Mouse (Mus musculus): ENCODE measurements around the gene Elovl7. TPM values are rescaled to one million over a fixed set of nuclear protein-coding genes. Genes with fewer than 3 reads are reported as not detected.

Gene Elovl7
- polyA plus RNA-seq, 1 experiment from 2014 or later = 25.2 TPM

- no peaks in the 10 kb centered on the region for H3K36me3 ChIP-seq
- no peak overlapping the region for H3K27ac ChIP-seq
- no peak for ATAC-seq (ENCODE audit: insufficient read depth, low FRiP score, low read depth)
- no peaks in the 10 kb centered on the region for H3K9me3 ChIP-seq
- 55% methylated on average over 11 of the region's 11 CpGs for WGBS
- no peak overlapping the region for H3K4me3 ChIP-seq (replicated peaks)
- no peaks in the 10 kb centered on the region for H3K27me3 ChIP-seq (replicated peaks)
- H3K9ac ChIP-seq = no peak overlapping the region
- no peak overlapping the region for H3K4me2 ChIP-seq
- H3K4me1 ChIP-seq = no peaks in the 10 kb centered on the region
Observed at GRCm38 (mm10) chr13:108245086-108245697, 31.0 kb downstream of the Elovl7 start.

- Histone ChIP-seq H3K36me3 (no peaks in the 10 kb centered on the region), H3K4me1 (no peaks in the 10 kb centered on the region), H3K4me3 (replicated peaks) (no peak overlapping the region), H3K27ac (no peak overlapping the region), H3K4me2 (no peak overlapping the region), H3K27me3 (replicated peaks) (no peaks in the 10 kb centered on the region), H3K9ac (no peak overlapping the region), H3K9me3 (no peaks in the 10 kb centered on the region)
- no peak for ATAC-seq (ENCODE audit: insufficient read depth, low FRiP score, low read depth)
- WGBS = 62% methylated on average over 5 of the region's 5 CpGs
Observed at GRCm38 (mm10) chr13:108251106-108251505, 36.9 kb downstream of the Elovl7 start.

GRCm38 (mm10) chr13:108253977-108254376 lies 39.8 kb downstream of the Elovl7 start:
- ATAC-seq (ENCODE audit: insufficient read depth, low FRiP score, low read depth) = no peak
- Histone ChIP-seq H3K9ac (no peak overlapping the region), H3K36me3 (no peaks in the 10 kb centered on the region), H3K9me3 (no peaks in the 10 kb centered on the region), H3K4me2 (no peak overlapping the region), H3K4me3 (replicated peaks) (no peak overlapping the region), H3K27me3 (replicated peaks) (no peaks in the 10 kb centered on the region), H3K27ac (no peak overlapping the region), H3K4me1 (no peaks in the 10 kb centered on the region)
- WGBS = 62% methylated on average over 5 of the region's 5 CpGs

GRCm38 (mm10) chr13:108263042-108263441 lies 48.8 kb downstream of the Elovl7 start:
- WGBS = 61% methylated on average over 8 of the region's 8 CpGs
- no peak overlapping the region for H3K27ac ChIP-seq
- ATAC-seq (ENCODE audit: insufficient read depth, low FRiP score, low read depth) = no peak
- no peak overlapping the region for H3K4me3 ChIP-seq (replicated peaks)
- H3K4me1 ChIP-seq = no peaks in the 10 kb centered on the region
- H3K27me3 ChIP-seq (replicated peaks) = no peaks in the 10 kb centered on the region
- no peak overlapping the region for H3K9ac ChIP-seq
- H3K36me3 ChIP-seq = no peaks in the 10 kb centered on the region
- H3K4me2 ChIP-seq = no peak overlapping the region
- no peaks in the 10 kb centered on the region for H3K9me3 ChIP-seq

- 66% methylated on average over 4 of the region's 4 CpGs for WGBS
- Histone ChIP-seq H3K27ac (no peak overlapping the region), H3K9me3 (no peaks in the 10 kb centered on the region)
Observed at GRCm38 (mm10) chr13:108265394-108265793, 51.2 kb downstream of the Elovl7 start.

GRCm38 (mm10) chr13:108267841-108268634 lies 53.8 kb downstream of the Elovl7 start:
- no peaks in the 10 kb centered on the region for H3K9me3 ChIP-seq
- H3K27ac ChIP-seq = no peak overlapping the region
- no peak overlapping the region for H3K4me3 ChIP-seq (replicated peaks)
- H3K4me1 ChIP-seq = no peaks in the 10 kb centered on the region
- H3K27me3 ChIP-seq (replicated peaks) = no peaks in the 10 kb centered on the region
- ATAC-seq (ENCODE audit: insufficient read depth, low FRiP score, low read depth) = no peak
- no peaks in the 10 kb centered on the region for H3K36me3 ChIP-seq
- no peak overlapping the region for H3K4me2 ChIP-seq
- H3K9ac ChIP-seq = no peak overlapping the region
- 51% methylated on average over 9 of the region's 9 CpGs for WGBS

More at GRCm38 (mm10) chr13:108265394-108265793, 51.2 kb downstream of the Elovl7 start:
- H3K4me2 ChIP-seq = no peak overlapping the region
- H3K4me1 ChIP-seq = no peaks in the 10 kb centered on the region
- no peaks in the 10 kb centered on the region for H3K36me3 ChIP-seq
- no peaks in the 10 kb centered on the region for H3K27me3 ChIP-seq (replicated peaks)
- no peak overlapping the region for H3K9ac ChIP-seq
- no peak for ATAC-seq (ENCODE audit: insufficient read depth, low FRiP score, low read depth)
- H3K4me3 ChIP-seq (replicated peaks) = no peak overlapping the region

- Histone ChIP-seq H3K9ac (no peak overlapping the region), H3K4me3 (replicated peaks) (no peak overlapping the region), H3K36me3 (no peaks in the 10 kb centered on the region), H3K27me3 (replicated peaks) (no peaks in the 10 kb centered on the region), H3K4me2 (no peak overlapping the region), H3K4me1 (no peaks in the 10 kb centered on the region), H3K27ac (no peak overlapping the region), H3K9me3 (no peaks in the 10 kb centered on the region)
- WGBS = 44% methylated on average over 7 of the region's 7 CpGs
- no peak for ATAC-seq (ENCODE audit: insufficient read depth, low FRiP score, low read depth)
Observed at GRCm38 (mm10) chr13:108271458-108272148, 57.4 kb downstream of the Elovl7 start.

GRCm38 (mm10) chr13:108272332-108272731 lies 58.1 kb downstream of the Elovl7 start:
- Histone ChIP-seq H3K4me1 (no peaks in the 10 kb centered on the region), H3K27ac (no peak overlapping the region), H3K9ac (no peak overlapping the region), H3K27me3 (replicated peaks) (no peaks in the 10 kb centered on the region), H3K4me2 (no peak overlapping the region), H3K4me3 (replicated peaks) (no peak overlapping the region), H3K9me3 (no peaks in the 10 kb centered on the region), H3K36me3 (no peaks in the 10 kb centered on the region)
- no peak for ATAC-seq (ENCODE audit: insufficient read depth, low FRiP score, low read depth)
- 61% methylated on average over 8 of the region's 8 CpGs for WGBS

- H3K9me3 ChIP-seq = no peaks in the 10 kb centered on the region
- 62% methylated on average over 15 of the region's 15 CpGs for WGBS
Observed at GRCm38 (mm10) chr13:108273034-108273433, 58.8 kb downstream of the Elovl7 start.

GRCm38 (mm10) chr13:108273456-108273855 lies 59.3 kb downstream of the Elovl7 start:
- Histone ChIP-seq H3K4me2 (no peak overlapping the region), H3K27me3 (replicated peaks) (no peaks in the 10 kb centered on the region), H3K4me1 (no peaks in the 10 kb centered on the region), H3K27ac (no peak overlapping the region), H3K9me3 (no peaks in the 10 kb centered on the region), H3K36me3 (no peaks in the 10 kb centered on the region), H3K4me3 (replicated peaks) (no peak overlapping the region), H3K9ac (no peak overlapping the region)
- WGBS = 50% methylated on average over 5 of the region's 5 CpGs
- no peak for ATAC-seq (ENCODE audit: insufficient read depth, low FRiP score, low read depth)

More at GRCm38 (mm10) chr13:108273034-108273433, 58.8 kb downstream of the Elovl7 start:
- H3K9ac ChIP-seq = no peak overlapping the region
- H3K4me2 ChIP-seq = no peak overlapping the region
- no peak overlapping the region for H3K4me3 ChIP-seq (replicated peaks)
- no peaks in the 10 kb centered on the region for H3K36me3 ChIP-seq
- H3K27ac ChIP-seq = no peak overlapping the region
- H3K4me1 ChIP-seq = no peaks in the 10 kb centered on the region
- ATAC-seq (ENCODE audit: insufficient read depth, low FRiP score, low read depth) = no peak
- H3K27me3 ChIP-seq (replicated peaks) = no peaks in the 10 kb centered on the region

- H3K9ac ChIP-seq = no peak overlapping the region
- H3K36me3 ChIP-seq = no peaks in the 10 kb centered on the region
- no peak overlapping the region for H3K27ac ChIP-seq
- no peak for ATAC-seq (ENCODE audit: insufficient read depth, low FRiP score, low read depth)
- H3K27me3 ChIP-seq (replicated peaks) = no peaks in the 10 kb centered on the region
- H3K4me1 ChIP-seq = no peaks in the 10 kb centered on the region
- no peak overlapping the region for H3K4me2 ChIP-seq
- 53% methylated on average over 1 of the region's 1 CpGs for WGBS
- H3K9me3 ChIP-seq = no peaks in the 10 kb centered on the region
- no peak overlapping the region for H3K4me3 ChIP-seq (replicated peaks)
Observed at GRCm38 (mm10) chr13:108276561-108276960, 62.4 kb downstream of the Elovl7 start.

- Histone ChIP-seq H3K4me1 (no peaks in the 10 kb centered on the region), H3K36me3 (no peaks in the 10 kb centered on the region), H3K9me3 (no peaks in the 10 kb centered on the region), H3K27me3 (replicated peaks) (no peaks in the 10 kb centered on the region), H3K4me2 (no peak overlapping the region), H3K4me3 (replicated peaks) (no peak overlapping the region), H3K27ac (no peak overlapping the region), H3K9ac (no peak overlapping the region)
- ATAC-seq (ENCODE audit: insufficient read depth, low FRiP score, low read depth) = no peak
- 86% methylated on average over 7 of the region's 7 CpGs for WGBS
Observed at GRCm38 (mm10) chr13:108277320-108277719, 63.1 kb downstream of the Elovl7 start.
